Mouse (Mus musculus) bone marrow, adult 2 months (tissue): ENCODE measurements around the gene Gm20843. TPM values are rescaled to one million over a fixed set of nuclear protein-coding genes. Genes with fewer than 3 reads are reported as not detected.
"Not testable (repeated sequence)": the region's sequence is repeated elsewhere in the genome, so short reads cannot be mapped to it uniquely, and the experiment has no call there.

ENCODE experiments used
- H3K27ac ChIP-seq: fragments of 200-500 bp; 2 replicates; pipeline ENCODE4 v1.5.1; 2012; ENCODE audit warnings: low read depth, mild to moderate bottlenecking, control low read depth, inconsistent platforms, low read length; ENCODE audit not compliant: control insufficient read depth, poor library complexity, insufficient read depth
- H3K4me1 ChIP-seq: fragments of 200-500 bp; 2 replicates; pipeline ENCODE4 v1.6.1; 2011; ENCODE audit warnings: low read length; ENCODE audit not compliant: control insufficient read depth, insufficient read depth
- H3K4me3 ChIP-seq: fragments of 200-500 bp; replicated peaks from 2 replicates; pipeline ENCODE3; 2011; ENCODE audit warnings: mild to moderate bottlenecking, low read depth, low read length, control low read depth; ENCODE audit not compliant: control insufficient read depth
- WGBS: fragments of 180-500 bp; shearing (Covaris S2); methylation state at CpG from one replicate; pipeline ENCODE4 v1.1.7; 2018; 5-methylcytosine and 5-hydroxymethylcytosine counted together
- polyA plus RNA-seq: library from polyadenylated mRNA; stranded (reverse); fragments of >200 nt; gene quantifications from 2 replicates; pipeline ENCODE4 v1.2.4, GENCODE M21; 2011; ENCODE audit warnings: low replicate concordance; ENCODE audit not compliant: missing spikeins, insufficient read depth, insufficient read length

Gene Gm20843
- not detected in 2 replicates for polyA plus RNA-seq

GRCm38 (mm10) chrY:72247018-72247417 is at the start of gene Gm20843:
Gm20843 (minus strand) TSS chrY:72247118.
- H3K4me1 ChIP-seq, H3K27ac ChIP-seq, H3K4me3 ChIP-seq: not testable (repeated sequence)
- no CpG with 5 or more reads among the region's 6 CpGs for WGBS
